Mouse (Mus musculus): Measurements from ENCODE around the gene Lypd6. TPM values are rescaled to one million over a fixed set of nuclear protein-coding genes. Genes with fewer than 3 reads are reported as not detected.
A peak's percentile ranks its signal among the peaks of the same experiment; 100 is the strongest.

Gene Lypd6
- total RNA-seq, 2 experiments from 2014 or later, result 0.19 to 0.39 TPM

GRCm38 (mm10) chr2:50106879-50107278 is 40.6 kb downstream of the Lypd6 start:
- intact Hi-C loops (cut with DNase I), result no loop called here
- DNase-seq, result no peak

GRCm38 (mm10) chr2:50110167-50110566 is 43.9 kb downstream of the Lypd6 start:
- DNase-seq, result peak; percentile 3 to 10
- intact Hi-C loops (cut with DNase I), result no loop called here

- no peak for DNase-seq
- intact Hi-C loops (cut with DNase I), result no loop called here
These were observed 44.9 kb downstream of the Lypd6 start for GRCm38 (mm10) chr2:50111169-50111568.

- no peak for DNase-seq
- intact Hi-C loops (cut with DNase I), result no loop called here
These were observed 45.4 kb downstream of the Lypd6 start for GRCm38 (mm10) chr2:50111609-50112008.

- no peak for DNase-seq
- intact Hi-C loops (cut with DNase I), result no loop called here
These were observed 46.2 kb downstream of the Lypd6 start for GRCm38 (mm10) chr2:50112427-50112826.

GRCm38 (mm10) chr2:50119101-50119500 is 52.9 kb downstream of the Lypd6 start:
- no peak for DNase-seq
- intact Hi-C loops (cut with DNase I), result no loop called here

- DNase-seq, result no peak
- intact Hi-C loops (cut with DNase I), result no loop called here
These were observed 54.6 kb downstream of the Lypd6 start for GRCm38 (mm10) chr2:50120839-50121238.

GRCm38 (mm10) chr2:50123376-50123775 is 57.1 kb downstream of the Lypd6 start:
- DNase-seq, result no peak
- intact Hi-C loops (cut with DNase I), result no loop called here

GRCm38 (mm10) chr2:50127513-50128175 is 61.4 kb downstream of the Lypd6 start:
- intact Hi-C loops (cut with DNase I), result no loop called here
- DNase-seq, result no peak

GRCm38 (mm10) chr2:50128322-50129277 is 62.4 kb downstream of the Lypd6 start:
- intact Hi-C loops (cut with DNase I), result no loop called here
- DNase-seq, result no peak

- DNase-seq, result no peak
- intact Hi-C loops (cut with DNase I), result no loop called here
These were observed 64.4 kb downstream of the Lypd6 start for GRCm38 (mm10) chr2:50130674-50131073.

- DNase-seq, result no peak
- intact Hi-C loops (cut with DNase I), result no loop called here
These were observed 77.4 kb downstream of the Lypd6 start for GRCm38 (mm10) chr2:50143672-50144071.

GRCm38 (mm10) chr2:50147308-50147707 is 81.1 kb downstream of the Lypd6 start:
- no peak for DNase-seq
- intact Hi-C loops (cut with DNase I), result no loop called here

GRCm38 (mm10) chr2:50149257-50150202 is 83.3 kb downstream of the Lypd6 start:
- intact Hi-C loops (cut with DNase I), result no loop called here
- no peak for DNase-seq

GRCm38 (mm10) chr2:50150203-50150590 is 84.0 kb downstream of the Lypd6 start:
- DNase-seq, result no peak
- intact Hi-C loops (cut with DNase I), result no loop called here

GRCm38 (mm10) chr2:50150816-50151215 is 84.6 kb downstream of the Lypd6 start:
- intact Hi-C loops (cut with DNase I), result no loop called here
- DNase-seq, result no peak

GRCm38 (mm10) chr2:50151401-50151800 is 85.2 kb downstream of the Lypd6 start:
- intact Hi-C loops (cut with DNase I), result no loop called here

GRCm38 (mm10) chr2:50151879-50152278 is 85.7 kb downstream of the Lypd6 start:
- intact Hi-C loops (cut with DNase I), result no loop called here
- no peak for DNase-seq

More at GRCm38 (mm10) chr2:50151401-50151800, 85.2 kb downstream of the Lypd6 start:
- no peak for DNase-seq

GRCm38 (mm10) chr2:50156009-50156408 is 89.8 kb downstream of the Lypd6 start:
- DNase-seq, result no peak
- intact Hi-C loops (cut with DNase I), result no loop called here

GRCm38 (mm10) chr2:50160069-50160468 is 93.8 kb downstream of the Lypd6 start:
- intact Hi-C loops (cut with DNase I), result no loop called here
- DNase-seq, result no peak

- DNase-seq, result no peak
- intact Hi-C loops (cut with DNase I), result no loop called here
These were observed 97.4 kb downstream of the Lypd6 start for GRCm38 (mm10) chr2:50163608-50164007.
